Mouse (Mus musculus): ENCODE data around the gene Gm42372. TPM values are rescaled to one million over a fixed set of nuclear protein-coding genes. Genes with fewer than 3 reads are reported as not detected.

The Gm42372 gene
- polyA plus RNA-seq, 1 experiment from 2014 or later = 0.59 TPM

DNA sequence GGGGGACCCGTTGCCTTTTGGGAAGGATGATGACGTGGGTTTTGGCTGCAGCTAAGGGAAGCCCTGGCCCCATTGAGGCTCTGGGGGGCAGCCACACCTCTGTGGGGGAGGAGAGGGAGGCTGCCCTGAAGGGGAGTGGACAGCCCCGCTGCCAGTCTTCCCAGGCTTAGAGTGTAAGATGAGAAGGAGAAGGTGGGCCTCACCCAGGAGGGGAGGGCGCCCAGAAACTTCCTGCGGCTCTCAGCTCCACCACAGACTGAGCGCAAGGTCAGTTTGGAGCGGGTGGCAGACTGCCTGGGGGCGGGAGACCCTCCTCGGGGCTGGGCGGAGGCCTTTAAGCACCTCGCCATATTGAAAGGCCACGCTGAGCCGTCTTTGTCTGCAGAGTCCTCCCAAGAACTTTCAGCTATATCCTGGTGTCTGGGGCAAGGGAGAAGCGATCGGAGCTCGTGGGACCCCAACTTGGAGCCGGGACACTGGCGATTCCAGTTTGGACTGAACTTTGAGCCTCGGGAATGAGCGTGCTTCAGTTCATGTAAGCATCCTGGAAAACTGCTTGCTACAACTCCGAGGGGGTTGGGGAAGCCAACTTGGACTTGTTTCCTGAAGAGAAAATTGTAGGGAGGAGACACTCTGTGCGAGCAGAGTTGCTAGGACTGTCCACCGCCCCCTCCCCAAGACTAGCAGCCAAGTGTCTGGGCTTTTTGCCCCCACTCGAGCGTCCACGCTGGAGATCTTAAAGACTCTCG lies 10.9 kb downstream of the Gm42372 start:
- Histone ChIP-seq H3K4me1 (ENCODE audit: control insufficient read depth, insufficient read depth, low read length) (peaks cover 49% of the 10 kb centered on the region), H3K27ac (ENCODE audit: low read length) (peak overlapping the region; percentile 94), H3K9me3 (ENCODE audit: control insufficient read depth, low read depth, low read length) (no peaks in the 10 kb centered on the region), H3K27me3 (ENCODE audit: control insufficient read depth, insufficient read depth, low read length) (no peaks in the 10 kb centered on the region), H3K9ac (replicated peaks; ENCODE audit: low read depth, low read length) (peak overlapping the region; percentile 80), H3K4me3 (ENCODE audit: low read depth, low read length) (peak overlapping the region; percentile 82), H3K36me3 (ENCODE audit: control insufficient read depth, insufficient read depth, low read length) (peaks cover 18% of the 10 kb centered on the region; the same call in 1 of the 2 replicates), H3K4me2 (replicated peaks; ENCODE audit: low read depth, low read length) (peak overlapping the region; percentile 73)
- WGBS = under 1% methylated on average over 27 of the region's 27 CpGs
- ATAC-seq (ENCODE audit: insufficient number of reproducible peaks, insufficient read depth, low FRiP score, low read depth) = peak; percentile 93

DNA sequence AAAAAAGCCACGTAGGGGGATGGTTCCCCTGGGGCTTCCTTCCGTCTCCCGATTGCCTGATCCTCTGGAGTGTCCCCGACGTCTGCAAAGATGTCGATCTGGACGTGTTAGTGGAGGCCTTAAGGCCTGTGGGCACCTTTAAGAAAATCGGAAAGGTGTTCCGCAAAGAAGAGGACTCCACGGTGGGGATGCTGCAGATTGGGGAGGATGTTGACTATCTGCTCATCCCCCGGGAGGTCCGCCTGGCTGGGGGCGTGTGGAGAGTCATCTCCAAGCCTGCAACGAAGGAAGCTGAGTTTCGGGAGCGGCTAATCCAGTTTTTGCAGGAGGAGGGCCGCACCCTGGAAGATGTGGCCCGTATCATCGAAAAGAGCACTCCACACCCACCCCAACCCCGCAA lies 11.5 kb downstream of the Gm42372 start:
- peaks cover 24% of the 10 kb centered on the region; the same call in 1 of the 2 replicates for H3K36me3 ChIP-seq (ENCODE audit: control insufficient read depth, insufficient read depth, low read length)
- peak overlapping the region; percentile 82 for H3K4me3 ChIP-seq (ENCODE audit: low read depth, low read length)
- H3K4me1 ChIP-seq (ENCODE audit: control insufficient read depth, insufficient read depth, low read length) = peaks cover 49% of the 10 kb centered on the region
- no peak for ATAC-seq (ENCODE audit: insufficient number of reproducible peaks, insufficient read depth, low FRiP score, low read depth)
- no peaks in the 10 kb centered on the region for H3K9me3 ChIP-seq (ENCODE audit: control insufficient read depth, low read depth, low read length)
- H3K9ac ChIP-seq (replicated peaks; ENCODE audit: low read depth, low read length) = peak overlapping the region; percentile 80
- H3K27me3 ChIP-seq (ENCODE audit: control insufficient read depth, insufficient read depth, low read length) = no peaks in the 10 kb centered on the region
- H3K4me2 ChIP-seq (replicated peaks; ENCODE audit: low read depth, low read length) = peak overlapping the region; percentile 73
- H3K27ac ChIP-seq (ENCODE audit: low read length) = peak overlapping the region; percentile 94
- 2% methylated on average over 20 of the region's 20 CpGs for WGBS

DNA sequence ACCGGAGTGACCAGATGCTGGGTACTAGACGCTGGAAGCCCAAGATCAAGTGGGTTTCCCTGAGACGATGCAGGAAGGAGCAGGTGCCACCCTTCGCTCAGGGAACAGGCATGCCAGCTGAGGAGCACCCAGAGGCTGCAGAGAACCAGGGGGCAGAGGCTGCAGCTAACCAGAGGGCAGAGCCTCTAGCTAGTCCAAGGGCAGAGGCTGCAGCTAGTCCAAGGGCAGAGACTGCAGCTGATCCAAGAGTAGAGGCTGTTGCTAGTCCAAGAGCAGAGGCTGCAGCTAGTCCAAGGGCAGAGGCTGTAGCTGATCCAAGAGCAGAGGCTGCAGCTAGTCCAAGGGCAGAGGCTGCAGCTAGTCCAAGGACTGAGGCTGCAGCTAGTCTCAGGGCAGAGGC lies 12.5 kb downstream of the Gm42372 start:
- H3K27me3 ChIP-seq (ENCODE audit: control insufficient read depth, insufficient read depth, low read length) = no peaks in the 10 kb centered on the region
- WGBS = 74% methylated on average over 4 of the region's 4 CpGs
- peaks cover 41% of the 10 kb centered on the region for H3K4me1 ChIP-seq (ENCODE audit: control insufficient read depth, insufficient read depth, low read length)
- no peak for ATAC-seq (ENCODE audit: insufficient number of reproducible peaks, insufficient read depth, low FRiP score, low read depth)
- H3K4me3 ChIP-seq (ENCODE audit: low read depth, low read length) = peak overlapping the region; percentile 82
- peaks cover 27% of the 10 kb centered on the region; the same call in 1 of the 2 replicates for H3K36me3 ChIP-seq (ENCODE audit: control insufficient read depth, insufficient read depth, low read length)
- no peaks in the 10 kb centered on the region for H3K9me3 ChIP-seq (ENCODE audit: control insufficient read depth, low read depth, low read length)
- H3K4me2 ChIP-seq (replicated peaks; ENCODE audit: low read depth, low read length) = peak overlapping the region; percentile 73
- no peak overlapping the region for H3K27ac ChIP-seq (ENCODE audit: low read length)
- peak overlapping the region; percentile 80; the same call in 1 of the 2 replicates for H3K9ac ChIP-seq (replicated peaks; ENCODE audit: low read depth, low read length)

DNA sequence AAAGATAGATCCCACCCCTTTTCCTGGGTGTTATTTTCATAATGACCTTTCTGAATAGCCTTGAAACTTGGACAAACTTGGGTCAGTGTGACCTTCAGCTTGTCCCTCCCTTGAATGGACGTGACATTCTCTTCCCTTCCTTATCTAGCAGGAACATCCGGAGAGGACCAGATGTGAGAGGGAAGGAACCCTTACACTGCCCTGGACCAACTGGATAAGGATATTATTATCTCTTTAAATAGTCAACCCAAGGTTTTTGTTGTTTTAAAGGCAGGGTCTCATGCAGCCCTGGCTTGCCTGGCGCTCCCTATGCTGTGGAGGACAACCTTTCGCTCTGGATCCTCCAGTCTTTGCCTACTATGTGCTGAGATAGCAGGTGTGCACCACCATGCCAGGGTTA lies 16.3 kb downstream of the Gm42372 start:
- WGBS = 60% methylated on average over 4 of the region's 4 CpGs
- H3K9ac ChIP-seq (replicated peaks; ENCODE audit: low read depth, low read length) = no peak overlapping the region
- H3K4me1 ChIP-seq (ENCODE audit: control insufficient read depth, insufficient read depth, low read length) = peaks cover 25% of the 10 kb centered on the region
- H3K9me3 ChIP-seq (ENCODE audit: control insufficient read depth, low read depth, low read length) = no peaks in the 10 kb centered on the region
- no peak overlapping the region for H3K4me2 ChIP-seq (replicated peaks; ENCODE audit: low read depth, low read length)
- H3K36me3 ChIP-seq (ENCODE audit: control insufficient read depth, insufficient read depth, low read length) = peaks cover 43% of the 10 kb centered on the region
- H3K27ac ChIP-seq (ENCODE audit: low read length) = no peak overlapping the region
- ATAC-seq (ENCODE audit: insufficient number of reproducible peaks, insufficient read depth, low FRiP score, low read depth) = no peak
- H3K27me3 ChIP-seq (ENCODE audit: control insufficient read depth, insufficient read depth, low read length) = no peaks in the 10 kb centered on the region
- H3K4me3 ChIP-seq (ENCODE audit: low read depth, low read length) = no peak overlapping the region

DNA sequence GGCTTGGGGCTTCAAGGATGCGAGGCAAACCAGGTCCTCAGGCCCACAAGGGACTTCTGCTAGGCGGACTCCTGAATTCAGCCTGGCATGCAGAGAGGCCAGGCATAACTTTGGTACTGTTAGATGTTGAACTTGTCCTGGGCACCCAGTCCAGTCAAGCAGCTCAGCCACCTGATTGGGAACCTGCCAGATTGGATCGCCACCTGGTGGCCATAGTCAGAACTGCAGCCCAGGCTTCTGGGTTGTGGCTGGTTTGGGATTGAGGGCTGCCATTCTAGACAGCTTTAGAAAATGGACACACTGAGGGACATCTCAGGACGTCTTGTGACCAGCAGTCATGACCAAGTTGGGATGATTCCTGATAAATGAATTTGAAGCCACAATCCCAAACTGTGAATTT lies 16.8 kb downstream of the Gm42372 start:
- H3K27ac ChIP-seq (ENCODE audit: low read length) = no peak overlapping the region
- no peak overlapping the region for H3K4me2 ChIP-seq (replicated peaks; ENCODE audit: low read depth, low read length)
- no peak overlapping the region for H3K4me3 ChIP-seq (ENCODE audit: low read depth, low read length)
- 18% methylated on average over 4 of the region's 4 CpGs for WGBS
- no peak for ATAC-seq (ENCODE audit: insufficient number of reproducible peaks, insufficient read depth, low FRiP score, low read depth)
- peaks cover 47% of the 10 kb centered on the region for H3K36me3 ChIP-seq (ENCODE audit: control insufficient read depth, insufficient read depth, low read length)
- no peaks in the 10 kb centered on the region for H3K9me3 ChIP-seq (ENCODE audit: control insufficient read depth, low read depth, low read length)
- H3K27me3 ChIP-seq (ENCODE audit: control insufficient read depth, insufficient read depth, low read length) = no peaks in the 10 kb centered on the region
- peaks cover 25% of the 10 kb centered on the region for H3K4me1 ChIP-seq (ENCODE audit: control insufficient read depth, insufficient read depth, low read length)
- H3K9ac ChIP-seq (replicated peaks; ENCODE audit: low read depth, low read length) = no peak overlapping the region

DNA sequence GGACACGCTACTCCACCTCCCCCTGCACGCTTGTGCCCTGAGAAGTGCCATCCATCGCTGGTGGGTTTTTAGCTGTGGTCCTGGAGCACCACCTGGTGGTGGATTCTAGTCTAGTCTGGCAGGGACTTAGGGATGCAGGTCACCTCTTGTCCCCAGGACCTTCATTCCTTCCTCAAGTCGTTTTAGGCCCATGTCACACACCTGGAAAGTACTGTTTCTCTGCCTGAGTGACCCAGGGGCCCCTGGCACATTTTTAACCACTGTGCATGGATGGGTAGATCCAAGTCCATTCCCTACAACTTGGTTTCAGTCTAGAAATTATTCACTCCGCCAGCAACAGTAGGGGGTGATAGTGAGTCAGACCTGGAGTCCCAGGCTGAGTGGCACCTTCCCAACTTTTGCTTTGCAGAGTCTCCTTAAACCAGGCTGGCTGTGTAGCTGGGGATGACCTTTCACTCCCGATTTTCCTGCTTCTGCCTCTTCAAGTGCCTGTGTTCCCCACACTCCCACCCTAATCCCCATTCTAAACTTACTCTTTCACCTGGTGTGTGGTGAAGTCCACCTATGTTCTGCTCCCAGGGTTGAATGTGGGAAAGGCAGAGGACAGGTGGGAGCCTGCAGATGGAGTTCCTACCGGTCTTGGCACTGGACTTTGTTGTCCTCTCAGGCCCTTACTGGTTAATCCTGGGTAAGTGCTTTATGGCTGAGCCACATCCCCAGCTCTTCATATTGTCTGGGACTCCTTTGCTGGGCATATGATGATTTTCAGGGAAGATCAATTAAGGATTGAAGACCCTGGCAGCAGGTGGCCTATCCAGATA lies 19.7 kb downstream of the Gm42372 start:
- peak; percentile 54 for ATAC-seq (ENCODE audit: insufficient number of reproducible peaks, insufficient read depth, low FRiP score, low read depth)

DNA sequence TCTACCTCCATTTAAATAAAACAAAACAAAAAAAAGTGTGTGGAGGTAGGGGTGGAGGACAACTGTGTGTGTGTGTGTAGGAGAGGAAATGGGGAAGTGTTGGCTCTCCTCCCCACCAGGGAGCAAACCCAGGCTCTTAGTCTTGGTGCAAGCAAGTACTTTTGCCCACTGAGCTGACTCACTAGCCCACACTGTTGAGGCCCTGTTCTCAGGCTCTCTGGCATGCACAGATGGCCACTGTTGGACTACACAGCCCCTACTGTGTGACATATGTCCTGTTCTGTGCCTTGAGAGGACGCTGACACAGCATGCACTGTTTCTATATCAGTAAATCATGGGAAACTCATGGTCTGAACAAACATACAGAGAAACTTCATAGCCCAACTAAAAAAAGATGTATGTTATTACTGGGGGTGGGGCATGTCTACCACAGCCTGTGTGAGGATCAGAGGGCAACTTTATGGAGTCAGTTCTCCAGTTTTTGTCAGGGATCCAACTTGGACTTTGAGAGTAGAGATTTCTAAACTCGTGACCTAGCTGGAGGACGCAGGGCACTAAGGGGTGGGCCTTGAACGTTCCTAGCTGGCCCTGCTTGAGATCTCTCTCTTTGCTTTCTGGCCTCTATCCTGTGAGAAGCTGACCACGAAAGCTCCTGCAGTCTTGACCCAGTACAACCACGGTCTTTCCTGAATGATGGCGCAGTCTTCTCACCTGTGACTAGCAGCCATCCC lies 20.5 kb downstream of the Gm42372 start:
- 83% methylated on average over 7 of the region's 7 CpGs for WGBS
- H3K36me3 ChIP-seq (ENCODE audit: control insufficient read depth, insufficient read depth, low read length) = peaks cover 67% of the 10 kb centered on the region
- H3K9me3 ChIP-seq (ENCODE audit: control insufficient read depth, low read depth, low read length) = no peaks in the 10 kb centered on the region
- no peak overlapping the region for H3K9ac ChIP-seq (replicated peaks; ENCODE audit: low read depth, low read length)
- no peak overlapping the region for H3K27ac ChIP-seq (ENCODE audit: low read length)
- no peaks in the 10 kb centered on the region for H3K4me1 ChIP-seq (ENCODE audit: control insufficient read depth, insufficient read depth, low read length)
- no peaks in the 10 kb centered on the region for H3K27me3 ChIP-seq (ENCODE audit: control insufficient read depth, insufficient read depth, low read length)
- H3K4me3 ChIP-seq (ENCODE audit: low read depth, low read length) = no peak overlapping the region
- H3K4me2 ChIP-seq (replicated peaks; ENCODE audit: low read depth, low read length) = no peak overlapping the region
- no peak for ATAC-seq (ENCODE audit: insufficient number of reproducible peaks, insufficient read depth, low FRiP score, low read depth)

More for the DNA sequence above, 19.7 kb downstream of the Gm42372 start:
- Histone ChIP-seq H3K4me1 (ENCODE audit: control insufficient read depth, insufficient read depth, low read length) (peaks cover under 1% of the 10 kb centered on the region; the same call in 1 of the 2 replicates), H3K27ac (ENCODE audit: low read length) (no peak overlapping the region), H3K36me3 (ENCODE audit: control insufficient read depth, insufficient read depth, low read length) (peaks cover 67% of the 10 kb centered on the region), H3K9ac (replicated peaks; ENCODE audit: low read depth, low read length) (no peak overlapping the region), H3K9me3 (ENCODE audit: control insufficient read depth, low read depth, low read length) (no peaks in the 10 kb centered on the region), H3K4me3 (ENCODE audit: low read depth, low read length) (no peak overlapping the region), H3K4me2 (replicated peaks; ENCODE audit: low read depth, low read length) (no peak overlapping the region), H3K27me3 (ENCODE audit: control insufficient read depth, insufficient read depth, low read length) (no peaks in the 10 kb centered on the region)
- 9% methylated on average over 7 of the region's 7 CpGs for WGBS

DNA sequence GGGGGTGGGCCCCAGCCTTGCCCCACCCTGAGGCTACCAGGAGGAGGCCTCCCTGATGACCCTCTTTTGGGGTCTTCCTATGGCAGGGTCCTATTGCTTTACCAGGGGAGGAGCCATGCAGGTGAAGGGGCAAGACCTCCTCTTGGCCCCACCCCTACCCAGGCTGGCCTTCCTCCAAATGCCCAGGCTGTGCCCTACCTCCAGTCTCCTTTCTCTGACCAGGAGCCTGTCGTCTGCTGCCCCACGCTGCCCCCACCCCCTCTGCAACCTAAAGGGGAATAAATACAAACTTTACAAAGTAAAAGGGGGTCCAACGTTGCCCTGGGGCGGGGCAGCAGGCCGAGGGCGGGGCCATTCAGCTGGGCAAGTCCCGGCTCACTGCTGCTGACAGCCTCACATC lies 21.8 kb downstream of the Gm42372 start:
- WGBS = 80% methylated on average over 7 of the region's 7 CpGs
- no peak overlapping the region for H3K9ac ChIP-seq (replicated peaks; ENCODE audit: low read depth, low read length)
- no peaks in the 10 kb centered on the region for H3K27me3 ChIP-seq (ENCODE audit: control insufficient read depth, insufficient read depth, low read length)
- H3K9me3 ChIP-seq (ENCODE audit: control insufficient read depth, low read depth, low read length) = no peaks in the 10 kb centered on the region
- ATAC-seq (ENCODE audit: insufficient number of reproducible peaks, insufficient read depth, low FRiP score, low read depth) = no peak
- H3K4me2 ChIP-seq (replicated peaks; ENCODE audit: low read depth, low read length) = no peak overlapping the region
- no peak overlapping the region for H3K27ac ChIP-seq (ENCODE audit: low read length)
- peaks cover 68% of the 10 kb centered on the region for H3K36me3 ChIP-seq (ENCODE audit: control insufficient read depth, insufficient read depth, low read length)
- no peak overlapping the region for H3K4me3 ChIP-seq (ENCODE audit: low read depth, low read length)
- H3K4me1 ChIP-seq (ENCODE audit: control insufficient read depth, insufficient read depth, low read length) = no peaks in the 10 kb centered on the region

Measured in stomach, embryonic 14.5 days (tissue).